Mouse (Mus musculus) heart, embryonic 12.5 days (tissue): ENCODE measurements around the gene Cd22. TPM values are rescaled to one million over a fixed set of nuclear protein-coding genes. Genes with fewer than 3 reads are reported as not detected.

Source experiments
- ATAC-seq: fragments of 200-750 bp; cut with Nextera tagmentation; 2 replicates; pipeline ENCODE4 v1.8.0; 2017; ENCODE audit warnings: moderate TSS enrichment, moderate library complexity; ENCODE audit not compliant: insufficient number of reproducible peaks, low FRiP score
- H3K27ac ChIP-seq: fragments of 300-500 bp; sonication (generic); 2 replicates; pipeline ENCODE4 v1.5.1; 2016; ENCODE audit warnings: mild to moderate bottlenecking, moderate library complexity; ENCODE audit not compliant: poor library complexity, severe bottlenecking
- H3K27me3 ChIP-seq: fragments of 300-500 bp; sonication (generic); replicated peaks from 2 replicates; pipeline ENCODE4 v1.6.1; 2016; ENCODE audit warnings: mild to moderate bottlenecking, moderate library complexity
- H3K36me3 ChIP-seq: fragments of 300-500 bp; sonication (generic); 2 replicates; pipeline ENCODE4 v1.6.1; 2016; ENCODE audit warnings: mild to moderate bottlenecking, moderate library complexity
- H3K4me1 ChIP-seq: fragments of 300-500 bp; sonication (generic); replicated peaks from 2 replicates; pipeline ENCODE4 v1.6.1; 2016; ENCODE audit warnings: mild to moderate bottlenecking
- H3K4me2 ChIP-seq: fragments of 300-500 bp; sonication (generic); 2 replicates; pipeline ENCODE4 v1.6.1; 2016; ENCODE audit warnings: mild to moderate bottlenecking, moderate library complexity
- H3K4me3 ChIP-seq: fragments of 300-500 bp; sonication (generic); 2 replicates; pipeline ENCODE4 v1.5.1; 2016; ENCODE audit warnings: mild to moderate bottlenecking
- H3K9ac ChIP-seq: fragments of 300-500 bp; sonication (generic); 2 replicates; pipeline ENCODE4 v1.6.1; 2016; ENCODE audit warnings: mild to moderate bottlenecking, moderate library complexity
- H3K9me3 ChIP-seq: fragments of 300-500 bp; sonication (generic); replicated peaks from 2 replicates; pipeline ENCODE4 v1.6.1; 2016; ENCODE audit warnings: mild to moderate bottlenecking, moderate library complexity
- WGBS: fragments of 180-500 bp; shearing (Covaris S2); methylation state at CpG from one replicate; pipeline ENCODE4 v1.1.7; 2016; 5-methylcytosine and 5-hydroxymethylcytosine counted together
- polyA plus RNA-seq: library from polyadenylated mRNA; unstranded; fragments of >200 nt; fragmentation: Nextera tagmentation; extraction: Ambion mirVana; gene quantifications from 2 replicates; pipeline ENCODE4 v1.2.1, GENCODE M21; 2016

Gene Cd22
- polyA plus RNA-seq, 1 experiment from 2014 or later, result not detected

GRCm38 (mm10) chr7:30820854-30821445, 59.2 kb downstream of the Cd22 start:
- ATAC-seq, result no peak
- peaks cover 6% of the 10 kb centered on the region; the same call in 1 of the 2 replicates for H3K27me3 ChIP-seq
- no peak overlapping the region for H3K27ac ChIP-seq
- no peaks in the 10 kb centered on the region for H3K4me1 ChIP-seq
- no peak overlapping the region for H3K9ac ChIP-seq
- H3K9me3 ChIP-seq, result no peaks in the 10 kb centered on the region
- H3K4me3 ChIP-seq, result no peak overlapping the region
- H3K36me3 ChIP-seq, result no peaks in the 10 kb centered on the region
- WGBS, result 51% methylated on average over 7 of the region's 7 CpGs
- no peak overlapping the region for H3K4me2 ChIP-seq

GRCm38 (mm10) chr7:30820131-30820530, 60.0 kb downstream of the Cd22 start:
- H3K36me3 ChIP-seq, result no peaks in the 10 kb centered on the region
- peaks cover 6% of the 10 kb centered on the region; the same call in 1 of the 2 replicates for H3K27me3 ChIP-seq
- no peak overlapping the region for H3K4me3 ChIP-seq
- no peak overlapping the region for H3K27ac ChIP-seq
- no peak overlapping the region for H3K4me2 ChIP-seq
- no peak for ATAC-seq
- WGBS, result 66% methylated on average over 6 of the region's 6 CpGs
- H3K4me1 ChIP-seq, result no peaks in the 10 kb centered on the region
- H3K9ac ChIP-seq, result no peak overlapping the region
- H3K9me3 ChIP-seq, result no peaks in the 10 kb centered on the region

Other genes starting within 250 kb of the Cd22 start
- gene Etv2, start 244.5 kb downstream of the Cd22 start, polyA plus RNA-seq, result 1.1 and 1.4 TPM in 2 replicates
- gene Rbm42, start 230.0 kb downstream of the Cd22 start, polyA plus RNA-seq, result 96.5 and 103 TPM in 2 replicates
- gene Haus5, start 215.3 kb downstream of the Cd22 start, polyA plus RNA-seq, result 35.4 and 36.3 TPM in 2 replicates
- gene Pmis2, start 208.7 kb downstream of the Cd22 start, polyA plus RNA-seq, result not detected in 2 replicates
- 1.2 and 1.5 TPM in 2 replicates for gene 2200002J24Rik, start 181.4 kb downstream of the Cd22 start, polyA plus RNA-seq
- 0.78 and 0.98 TPM in 2 replicates for gene Atp4a, start 168.1 kb downstream of the Cd22 start, polyA plus RNA-seq
- 158 and 165 TPM in 2 replicates for gene Tmem147, start 150.8 kb downstream of the Cd22 start, polyA plus RNA-seq
- gene Gapdhs, start 136.7 kb downstream of the Cd22 start, polyA plus RNA-seq, result not detected in 2 replicates
- 0.58 and 0.72 TPM in 2 replicates for gene Sbsn, start 128.9 kb downstream of the Cd22 start, polyA plus RNA-seq
- gene Dmkn, start 116.6 kb downstream of the Cd22 start, polyA plus RNA-seq, result 1.1 TPM in 2 replicates
- gene Krtdap, start 92.4 kb downstream of the Cd22 start, polyA plus RNA-seq, result not detected in 2 replicates
- not detected in 2 replicates for gene Ffar2, start 56.6 kb downstream of the Cd22 start, polyA plus RNA-seq
- gene Ffar3, start 24.2 kb downstream of the Cd22 start, polyA plus RNA-seq, result not detected in 2 replicates
- gene Ffar1, start 18.8 kb downstream of the Cd22 start, polyA plus RNA-seq, result not detected in 2 replicates
- gene Mag, start 34.5 kb upstream of the Cd22 start, polyA plus RNA-seq, result 0.18 TPM in 1 of 2 replicates, not detected in the other
- not detected in 2 replicates for gene Hamp2, start 44.3 kb upstream of the Cd22 start, polyA plus RNA-seq
- not detected in 2 replicates for gene Hamp, start 63.7 kb upstream of the Cd22 start, polyA plus RNA-seq
- 18.4 and 22.5 TPM in 2 replicates for gene Usf2, start 76.5 kb upstream of the Cd22 start, polyA plus RNA-seq
- 13.1 and 13.8 TPM in 2 replicates for gene Lsr, start 93.1 kb upstream of the Cd22 start, polyA plus RNA-seq
- gene Fam187b, start 93.4 kb upstream of the Cd22 start, polyA plus RNA-seq, result 0.53 and 0.60 TPM in 2 replicates
- 34.8 and 37.3 TPM in 2 replicates for gene Fxyd5, start 162.1 kb upstream of the Cd22 start, polyA plus RNA-seq
- 1.4 and 1.7 TPM in 2 replicates for gene Fxyd7, start 171.1 kb upstream of the Cd22 start, polyA plus RNA-seq
- gene Fxyd1, start 176.9 kb upstream of the Cd22 start, polyA plus RNA-seq, result 927 and 934 TPM in 2 replicates
- 0.14 TPM in 1 of 2 replicates, not detected in the other for gene Lgi4, start 179.0 kb upstream of the Cd22 start, polyA plus RNA-seq
- gene Fxyd3, start 196.4 kb upstream of the Cd22 start, polyA plus RNA-seq, result 0.15 and 0.23 TPM in 2 replicates
- 1.9 and 2.0 TPM in 2 replicates for gene Hpn, start 234.9 kb upstream of the Cd22 start, polyA plus RNA-seq
- gene Scn1b, start 246.7 kb upstream of the Cd22 start, polyA plus RNA-seq, result 5.3 and 5.7 TPM in 2 replicates